Mouse (Mus musculus) intestine, embryonic 16.5 days (tissue): ENCODE measurements around the gene Dhh. TPM values are rescaled to one million over a fixed set of nuclear protein-coding genes. Genes with fewer than 3 reads are reported as not detected.
A peak's percentile ranks its signal among the peaks of the same experiment; 100 is the strongest.
"Not testable (repeated sequence)": the region's sequence is repeated elsewhere in the genome, so short reads cannot be mapped to it uniquely, and the experiment has no call there.

Source experiments
- ATAC-seq: fragments of 200-750 bp; cut with Nextera tagmentation; 2 replicates; pipeline ENCODE4 v1.8.0; 2017; ENCODE audit warnings: moderate TSS enrichment, moderate library complexity
- H3K27ac ChIP-seq: fragments of 300-500 bp; sonication (generic); 2 replicates; pipeline ENCODE4 v1.5.1; 2014; ENCODE audit warnings: mild to moderate bottlenecking, low read length
- H3K27me3 ChIP-seq: fragments of 300-500 bp; sonication (generic); replicated peaks from 2 replicates; pipeline ENCODE4 v1.6.1; 2014; ENCODE audit warnings: low read length, control low read depth, mixed read lengths; ENCODE audit not compliant: control insufficient read depth, insufficient read depth
- H3K36me3 ChIP-seq: fragments of 300-500 bp; sonication (generic); 2 replicates; pipeline ENCODE4 v1.6.1; 2014; ENCODE audit warnings: low read length, control low read depth; ENCODE audit not compliant: control insufficient read depth, insufficient read depth
- H3K4me1 ChIP-seq: fragments of 300-500 bp; sonication (generic); 2 replicates; pipeline ENCODE4 v1.6.1; 2014; ENCODE audit warnings: low read length, control low read depth, mixed read lengths; ENCODE audit not compliant: control insufficient read depth, insufficient read depth
- H3K4me2 ChIP-seq: fragments of 300-500 bp; sonication (generic); 2 replicates; pipeline ENCODE4 v1.6.1; 2014; ENCODE audit warnings: low read depth, low read length, control low read depth
- H3K4me3 ChIP-seq: fragments of 300-500 bp; sonication (generic); 2 replicates; pipeline ENCODE4 v1.5.1; 2014; ENCODE audit warnings: mild to moderate bottlenecking, low read length
- H3K9ac ChIP-seq: fragments of 300-500 bp; sonication (generic); 2 replicates; pipeline ENCODE4 v1.6.1; 2014; ENCODE audit warnings: low read depth, low read length
- H3K9me3 ChIP-seq: fragments of 300-500 bp; sonication (generic); 2 replicates; pipeline ENCODE4 v1.6.1; 2016; ENCODE audit warnings: low read length, control low read depth; ENCODE audit not compliant: control insufficient read depth
- WGBS: fragments of 180-500 bp; shearing (Covaris S2); extraction: QIAGEN DNeasy Blood & Tissue Kit; methylation state at CpG from one replicate; pipeline ENCODE4 v1.1.7; 2014; 5-methylcytosine and 5-hydroxymethylcytosine counted together
- polyA plus RNA-seq: library from polyadenylated mRNA; unstranded; fragments of >200 nt; fragmentation: Nextera tagmentation; extraction: Ambion mirVana; gene quantifications from 2 replicates; pipeline ENCODE4 v1.2.1, GENCODE M21; 2015

The Dhh gene
- polyA plus RNA-seq, 1 experiment from 2014 or later: 0.83 TPM

DNA sequence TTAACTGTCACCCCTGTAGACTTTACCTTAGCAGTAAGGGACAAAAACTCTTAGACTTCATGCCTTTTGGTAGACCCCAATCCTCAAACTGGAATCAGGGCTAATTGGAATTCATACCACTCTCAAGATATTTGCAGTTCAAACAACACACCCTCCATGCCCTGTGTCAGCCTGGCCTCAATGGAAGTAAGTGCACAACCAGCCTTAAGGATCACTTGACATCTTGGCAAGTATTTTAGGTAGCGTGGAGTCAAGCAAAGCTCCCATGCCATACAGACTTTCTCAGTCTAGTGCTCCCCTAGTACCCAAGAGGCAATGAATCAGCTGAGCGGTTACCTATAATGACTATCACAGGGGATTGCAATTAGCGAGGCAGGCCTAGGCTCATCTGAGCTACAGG is 32.7 kb upstream of the Dhh start:
- no peak overlapping the region for H3K9ac ChIP-seq
- no peaks in the 10 kb centered on the region for H3K27me3 ChIP-seq
- no peak overlapping the region for H3K4me2 ChIP-seq
- H3K9me3 ChIP-seq: no peaks in the 10 kb centered on the region
- no peak overlapping the region for H3K4me3 ChIP-seq
- no peak overlapping the region for H3K27ac ChIP-seq
- 77% methylated on average over 3 of the region's 3 CpGs for WGBS
- no peak for ATAC-seq
- peaks cover 4% of the 10 kb centered on the region; the same call in 1 of the 2 replicates for H3K36me3 ChIP-seq
- H3K4me1 ChIP-seq: peaks cover 11% of the 10 kb centered on the region

- Histone ChIP-seq H3K27me3 (no peaks in the 10 kb centered on the region), H3K4me2 (no peak overlapping the region), H3K36me3 (peaks cover 4% of the 10 kb centered on the region; the same call in 1 of the 2 replicates), H3K4me3 (no peak overlapping the region), H3K27ac (no peak overlapping the region), H3K4me1 (peaks cover 3% of the 10 kb centered on the region), H3K9ac (no peak overlapping the region), H3K9me3 (no peaks in the 10 kb centered on the region)
- no peak for ATAC-seq
- WGBS: 49% methylated on average over 8 of the region's 8 CpGs
These were observed 31.8 kb upstream of the Dhh start for GRCm38 (mm10) chr15:98930017-98930734.

DNA sequence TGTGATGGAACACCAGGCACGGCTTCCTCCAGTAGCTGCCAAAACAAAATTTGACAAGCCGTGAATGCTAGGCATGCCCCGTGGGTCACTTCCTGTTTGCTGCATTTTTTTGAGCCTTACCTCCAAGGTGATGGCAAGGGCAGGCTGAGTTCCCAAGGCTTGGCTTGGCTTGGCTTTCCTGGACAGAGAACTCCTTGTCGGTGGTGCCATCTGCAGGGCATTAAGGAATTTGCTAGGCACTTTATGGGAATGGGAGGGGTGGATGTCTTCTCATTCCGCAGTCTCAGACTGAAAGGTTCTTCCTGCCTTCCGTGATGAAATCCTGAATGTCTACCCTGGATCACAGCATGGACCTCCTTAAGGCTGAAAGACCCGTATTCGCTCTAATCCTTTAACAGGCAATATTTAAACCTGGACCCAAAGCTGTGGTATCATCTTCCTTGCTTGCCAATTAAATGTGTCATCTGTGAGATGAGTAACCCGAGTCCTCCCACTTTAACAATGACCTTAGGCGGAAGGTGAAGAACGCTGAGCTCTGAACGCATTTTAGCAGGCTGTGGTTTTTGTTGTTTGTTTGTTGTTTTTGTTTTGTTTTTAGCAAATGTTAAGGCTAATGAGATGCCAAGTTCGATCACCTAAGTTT is 30.4 kb upstream of the Dhh start:
- Histone ChIP-seq H3K9me3 (no peaks in the 10 kb centered on the region), H3K4me2 (0 out of 2 replicates have a peak overlapping the region, but pooled peaks have one; percentile 23), H3K27ac (no peak overlapping the region), H3K27me3 (no peaks in the 10 kb centered on the region), H3K4me1 (peaks cover 2% of the 10 kb centered on the region; the same call in 1 of the 2 replicates), H3K9ac (no peak overlapping the region), H3K36me3 (peaks cover 4% of the 10 kb centered on the region; the same call in 1 of the 2 replicates), H3K4me3 (no peak overlapping the region)
- WGBS: 17% methylated on average over 13 of the region's 13 CpGs
- peak; percentile 61 for ATAC-seq

DNA sequence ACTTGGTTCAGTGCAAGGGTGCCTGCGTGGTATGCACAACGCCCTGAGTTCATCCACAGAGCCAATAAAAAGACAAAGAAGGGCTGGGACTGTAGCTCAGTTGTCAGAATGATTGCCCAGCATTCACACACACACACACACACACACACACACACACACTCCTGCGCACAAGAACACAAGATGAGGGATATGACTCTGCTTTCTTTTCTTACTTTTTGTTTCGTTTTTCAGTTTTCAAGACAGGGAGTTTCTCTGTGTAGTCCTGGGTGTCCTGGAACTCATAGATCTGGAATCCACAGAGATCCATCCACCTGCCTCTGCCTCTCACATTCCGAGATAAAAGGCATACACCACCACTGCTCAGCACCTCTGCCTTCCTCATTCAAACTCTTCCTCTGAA is 29.2 kb upstream of the Dhh start:
- no peak overlapping the region for H3K4me3 ChIP-seq
- no peak overlapping the region for H3K9ac ChIP-seq
- no peak overlapping the region for H3K27ac ChIP-seq
- 77% methylated on average over 5 of the region's 5 CpGs for WGBS
- H3K4me1 ChIP-seq: peaks cover 7% of the 10 kb centered on the region
- H3K36me3 ChIP-seq: peaks cover 4% of the 10 kb centered on the region; the same call in 1 of the 2 replicates
- H3K9me3 ChIP-seq: no peaks in the 10 kb centered on the region
- no peaks in the 10 kb centered on the region for H3K27me3 ChIP-seq
- no peak overlapping the region for H3K4me2 ChIP-seq
- ATAC-seq: no peak

- 0 out of 2 replicates have a peak overlapping the region, but pooled peaks have one; percentile 19 for H3K27ac ChIP-seq
- H3K4me2 ChIP-seq: no peak overlapping the region
These were observed 26.3 kb upstream of the Dhh start for GRCm38 (mm10) chr15:98924682-98925081.

GRCm38 (mm10) chr15:98923031-98923537 is 24.7 kb upstream of the Dhh start:
- peak; percentile 15; the same call in 1 of the 2 replicates for ATAC-seq
- Histone ChIP-seq H3K4me2 (peak overlapping the region; percentile 27; the same call in 1 of the 2 replicates), H3K9me3 (0 out of 2 replicates have a peak, but pooled peaks cover 5% of the 10 kb centered on the region), H3K36me3 (no peaks in the 10 kb centered on the region), H3K27ac (peak overlapping the region; percentile 93), H3K27me3 (no peaks in the 10 kb centered on the region), H3K4me1 (peaks cover 9% of the 10 kb centered on the region; the same call in 1 of the 2 replicates), H3K4me3 (no peak overlapping the region), H3K9ac (peak overlapping the region; percentile 48; the same call in 1 of the 2 replicates)
- 82% methylated on average over 2 of the region's 2 CpGs for WGBS

More at GRCm38 (mm10) chr15:98924682-98925081, 26.3 kb upstream of the Dhh start:
- H3K36me3 ChIP-seq: no peaks in the 10 kb centered on the region
- H3K9ac ChIP-seq: no peak overlapping the region
- H3K27me3 ChIP-seq: no peaks in the 10 kb centered on the region
- no peak overlapping the region for H3K4me3 ChIP-seq
- ATAC-seq: peak; percentile 54
- WGBS: 56% methylated on average over 3 of the region's 3 CpGs
- H3K4me1 ChIP-seq: peaks cover 7% of the 10 kb centered on the region
- 0 out of 2 replicates have a peak, but pooled peaks cover 5% of the 10 kb centered on the region for H3K9me3 ChIP-seq

DNA sequence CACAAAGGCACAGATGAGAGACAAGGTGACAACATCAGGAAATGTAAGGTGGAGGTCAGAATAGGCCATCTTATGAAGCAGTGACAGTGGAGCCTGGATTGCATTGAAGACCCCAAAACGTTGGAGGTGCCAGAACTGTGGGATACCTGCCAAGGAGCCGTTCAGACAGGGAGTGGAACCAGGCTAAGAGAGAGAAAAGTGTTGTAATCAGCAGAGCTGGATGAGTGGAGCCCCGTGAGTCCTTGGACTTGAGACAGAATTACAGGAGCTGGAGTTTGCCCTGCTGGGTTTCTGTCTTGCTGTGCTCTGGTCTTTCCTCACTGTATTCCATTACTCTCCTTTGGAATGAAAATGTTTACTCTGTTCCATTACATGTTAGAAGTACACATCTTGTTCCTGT is 24.2 kb upstream of the Dhh start:
- peaks cover 9% of the 10 kb centered on the region; the same call in 1 of the 2 replicates for H3K4me1 ChIP-seq
- peak overlapping the region; percentile 93 for H3K27ac ChIP-seq
- no peak overlapping the region for H3K4me2 ChIP-seq
- no peak overlapping the region for H3K4me3 ChIP-seq
- H3K9ac ChIP-seq: no peak overlapping the region
- ATAC-seq: peak; percentile 49
- H3K27me3 ChIP-seq: no peaks in the 10 kb centered on the region
- no peaks in the 10 kb centered on the region for H3K36me3 ChIP-seq
- H3K9me3 ChIP-seq: 0 out of 2 replicates have a peak, but pooled peaks cover 5% of the 10 kb centered on the region
- WGBS: 34% methylated on average over 3 of the region's 3 CpGs

DNA sequence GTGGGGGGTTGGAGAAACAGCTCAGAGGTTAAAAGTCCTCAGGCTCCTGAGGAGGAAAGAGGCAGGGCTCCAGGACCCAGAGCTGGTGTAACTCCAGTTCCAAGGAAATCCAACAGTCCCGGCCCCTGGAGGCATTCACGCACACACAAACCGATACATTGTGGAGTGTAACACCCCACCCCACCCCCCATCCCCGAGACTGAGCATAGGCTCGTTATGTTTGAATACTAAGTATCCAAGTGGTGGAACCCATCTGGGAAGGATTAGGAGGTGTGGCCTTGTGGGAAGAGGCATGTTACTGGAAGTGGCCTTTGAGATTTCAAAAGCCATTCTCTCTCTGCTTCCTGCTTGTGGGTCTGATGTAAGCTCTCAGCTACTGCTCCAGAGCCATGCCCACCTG is 23.2 kb upstream of the Dhh start:
- WGBS: 94% methylated on average over 5 of the region's 5 CpGs
- peaks cover 13% of the 10 kb centered on the region for H3K4me1 ChIP-seq
- no peak overlapping the region for H3K4me2 ChIP-seq
- no peak for ATAC-seq
- no peak overlapping the region for H3K9ac ChIP-seq
- no peaks in the 10 kb centered on the region for H3K36me3 ChIP-seq
- H3K27me3 ChIP-seq: no peaks in the 10 kb centered on the region
- H3K9me3 ChIP-seq: 0 out of 2 replicates have a peak, but pooled peaks cover 5% of the 10 kb centered on the region
- H3K4me3 ChIP-seq: no peak overlapping the region
- H3K27ac ChIP-seq: peak overlapping the region; percentile 93

GRCm38 (mm10) chr15:98918499-98918895 is 20.2 kb upstream of the Dhh start:
- H3K27ac ChIP-seq: peak overlapping the region; percentile 61
- not testable (repeated sequence) for H3K9me3 ChIP-seq, H3K36me3 ChIP-seq, ATAC-seq, H3K27me3 ChIP-seq
- H3K9ac ChIP-seq: peak overlapping the region; percentile 66
- 18% methylated on average over 8 of the region's 8 CpGs for WGBS
- H3K4me2 ChIP-seq: peak overlapping the region; percentile 59
- peak overlapping the region; percentile 74 for H3K4me3 ChIP-seq
- peaks cover 26% of the 10 kb centered on the region for H3K4me1 ChIP-seq
